Mouse (Mus musculus) hindbrain, postnatal 0 days (tissue): ENCODE data around the gene Ccdc47. TPM values are rescaled to one million over a fixed set of nuclear protein-coding genes. Genes with fewer than 3 reads are reported as not detected.

Experiments
- ATAC-seq: fragments of 200-750 bp; cut with Nextera tagmentation; 2 replicates; pipeline ENCODE4 v1.8.0; 2017; ENCODE audit warnings: mild to moderate bottlenecking, moderate TSS enrichment, moderate library complexity
- DNase-seq: peaks from one replicate; pipeline ENCODE4 v3.0.0-alpha.2; 2015; ENCODE audit warnings: low spot score
- H3K27ac ChIP-seq: fragments of 300-500 bp; sonication (generic); 2 replicates; pipeline ENCODE4 v1.5.1; 2014; ENCODE audit warnings: mild to moderate bottlenecking
- H3K27me3 ChIP-seq: fragments of 300-500 bp; sonication (generic); 2 replicates; pipeline ENCODE4 v1.6.1; 2014; ENCODE audit warnings: low read length, mixed read lengths; ENCODE audit not compliant: insufficient read depth
- H3K36me3 ChIP-seq: fragments of 300-500 bp; sonication (generic); 2 replicates; pipeline ENCODE4 v1.6.1; 2014; ENCODE audit warnings: low read length, mixed read lengths; ENCODE audit not compliant: insufficient read depth
- H3K4me1 ChIP-seq: fragments of 300-500 bp; sonication (generic); 2 replicates; pipeline ENCODE4 v1.6.1; 2014; ENCODE audit warnings: antibody characterized with exemption, low read length, mixed read lengths; ENCODE audit not compliant: insufficient read depth
- H3K4me2 ChIP-seq: fragments of 300-500 bp; sonication (generic); 2 replicates; pipeline ENCODE4 v1.6.1; 2014; ENCODE audit warnings: low read depth, mild to moderate bottlenecking, low read length, moderate library complexity, mixed read lengths
- H3K4me3 ChIP-seq: fragments of 300-500 bp; sonication (generic); 2 replicates; pipeline ENCODE4 v1.5.1; 2014; ENCODE audit warnings: low read length
- H3K9ac ChIP-seq: fragments of 300-500 bp; sonication (generic); replicated peaks from 2 replicates; pipeline ENCODE4 v1.6.1; 2014; ENCODE audit warnings: mild to moderate bottlenecking, low read length, moderate library complexity, mixed read lengths
- H3K9me3 ChIP-seq: fragments of 300-500 bp; sonication (generic); 2 replicates; pipeline ENCODE4 v1.6.1; 2016; ENCODE audit warnings: low read length, mixed read lengths
- CTCF ChIP-seq: IDR thresholded peaks from 2 replicates; pipeline ENCODE4 v1.5.1; 2016; ENCODE audit warnings: antibody characterized with exemption, control low read depth, low read depth
- WGBS: fragments of 180-500 bp; shearing (Covaris S2); extraction: QIAGEN DNeasy Blood & Tissue Kit; methylation state at CpG from one replicate; pipeline ENCODE4 v1.1.7; 2014; 5-methylcytosine and 5-hydroxymethylcytosine counted together
- polyA plus RNA-seq: library from polyadenylated mRNA; unstranded; fragments of >200 nt; fragmentation: Nextera tagmentation; extraction: Ambion mirVana; gene quantifications from 2 replicates; pipeline ENCODE4 v1.2.1, GENCODE M21; 2015
- total RNA-seq: library from RNA; depleted of rRNA; stranded (reverse); fragments of >200 nt; gene quantifications from 2 replicates; pipeline ENCODE4 v1.2.3, GENCODE M21; 2014

The Ccdc47 gene
- total and polyA plus RNA-seq, 2 experiments from 2014 or later = 16.9 to 85.2 TPM

DNA sequence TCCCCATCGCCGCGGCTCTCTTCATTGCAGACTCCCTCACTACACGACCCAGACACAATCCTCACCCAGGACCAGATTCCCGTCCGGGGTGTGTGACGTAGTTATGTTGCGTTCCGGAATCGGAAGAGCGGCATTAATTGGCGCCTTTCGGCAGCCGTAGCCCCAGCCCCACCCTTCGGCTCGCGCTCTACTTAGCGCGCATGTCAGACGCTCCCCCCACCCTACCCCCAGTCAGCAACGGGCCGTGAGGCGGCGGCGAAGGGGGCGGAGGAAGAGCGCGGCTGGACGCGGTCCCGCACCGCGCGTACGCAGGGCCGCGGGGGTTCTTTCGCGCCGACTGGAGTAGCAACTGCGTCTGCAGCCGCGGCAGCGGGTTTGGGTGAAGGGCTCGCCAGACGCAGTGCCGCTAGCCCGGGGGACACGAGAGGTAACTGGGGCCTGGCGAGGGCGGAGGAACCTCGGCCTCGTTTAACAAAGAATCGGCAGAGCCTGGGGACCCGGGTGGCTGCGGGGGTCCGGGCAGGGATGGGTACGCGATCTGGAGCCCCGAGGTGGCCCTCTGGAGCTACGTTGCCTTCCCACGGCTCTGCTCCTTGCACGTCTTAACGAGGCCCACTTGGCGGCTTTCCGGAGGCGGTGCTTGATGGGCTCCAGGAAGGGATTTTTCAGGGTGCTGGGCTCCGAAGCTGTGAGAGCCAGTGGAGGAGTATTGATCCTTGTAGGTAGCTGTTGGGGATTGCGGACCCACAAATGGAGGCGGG, 766 bp upstream of the Ccdc47 start, which contains the start of gene Ddx42:
Gene Ddx42, plus strand, starts transcription at position 197 of the 761 bp plus-strand sequence.
- peak within 1 kb of the TSS; percentile 93 for H3K27ac ChIP-seq
- peak within 1 kb of the TSS; percentile 91 for H3K9ac ChIP-seq
- DNase-seq (peak; percentile 99), ATAC-seq (peak; percentile 96)
- H3K4me1 ChIP-seq = peaks cover 20% of the 10 kb centered on the region
- no peaks in the 10 kb centered on the region for H3K27me3 ChIP-seq
- H3K4me3 ChIP-seq = peak within 1 kb of the TSS; percentile 68
- TF ChIP-seq CTCF = no peak
- no peaks in the 10 kb centered on the region for H3K9me3 ChIP-seq
- WGBS = 1% methylated on average over 70 of the region's 70 CpGs
- no peaks in the 10 kb centered on the region for H3K36me3 ChIP-seq
- peak within 1 kb of the TSS; percentile 62 for H3K4me2 ChIP-seq

DNA sequence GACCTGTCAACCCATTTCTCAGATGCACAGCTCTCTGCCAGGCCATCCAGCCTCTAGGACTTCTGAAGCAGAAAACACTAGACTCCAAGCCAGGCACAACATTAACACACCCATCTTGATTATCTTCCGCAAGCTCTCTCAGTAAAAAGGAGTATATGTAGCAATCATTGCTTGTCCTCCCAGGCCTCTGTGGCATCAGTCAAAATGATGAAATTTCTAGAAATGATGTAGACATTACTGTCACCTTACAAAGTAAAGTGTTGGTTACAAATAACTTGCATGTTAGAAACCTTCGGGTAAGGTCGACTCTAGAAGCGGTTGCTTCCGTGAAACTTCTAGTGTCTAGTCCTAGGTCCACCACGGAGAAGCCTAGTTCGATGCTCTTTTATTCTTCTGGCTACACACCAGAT, 689 bp downstream of the Ccdc47 start:
- Histone ChIP-seq H3K36me3 (peaks cover 10% of the 10 kb centered on the region), H3K27me3 (no peaks in the 10 kb centered on the region), H3K9me3 (no peaks in the 10 kb centered on the region), H3K4me2 (peak overlapping the region; percentile 62), H3K4me1 (peaks cover 20% of the 10 kb centered on the region), H3K4me3 (peak overlapping the region; percentile 68), H3K27ac (peak overlapping the region; percentile 93), H3K9ac (peak overlapping the region; percentile 91)
- TF ChIP-seq CTCF = no peak
- 26% methylated on average over 7 of the region's 7 CpGs for WGBS
- no peak for ATAC-seq
- DNase-seq = peak; percentile 2

DNA sequence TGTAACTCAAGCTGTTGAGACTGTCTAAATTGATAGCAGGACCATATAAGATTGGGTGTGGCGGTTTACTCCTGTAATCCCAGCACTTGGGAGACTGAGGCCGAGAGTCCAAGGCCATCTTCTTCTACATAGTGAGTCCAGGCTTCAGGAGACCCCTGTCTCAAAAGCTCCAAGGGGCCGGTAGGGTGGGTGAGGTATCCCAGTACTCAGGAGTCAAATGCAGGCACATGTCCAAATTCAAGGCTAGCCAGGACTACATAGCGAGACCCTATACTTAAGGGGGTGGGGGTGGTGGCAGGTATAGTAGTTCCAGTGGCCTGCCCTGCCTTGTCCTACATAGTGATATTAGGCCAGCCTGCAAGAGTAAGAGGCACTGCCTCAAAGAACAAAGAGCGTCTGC, 1.3 kb downstream of the Ccdc47 start:
- Histone ChIP-seq H3K36me3 (peaks cover 10% of the 10 kb centered on the region), H3K27me3 (no peaks in the 10 kb centered on the region), H3K9ac (no peak overlapping the region), H3K9me3 (no peaks in the 10 kb centered on the region), H3K4me2 (peak overlapping the region; percentile 62), H3K4me1 (peaks cover 20% of the 10 kb centered on the region), H3K27ac (0 out of 2 replicates have a peak overlapping the region, but pooled peaks have one; percentile 93), H3K4me3 (peak overlapping the region; percentile 68; the same call in 1 of the 2 replicates)
- no peak for ATAC-seq
- no peak for DNase-seq
- WGBS = 89% methylated on average over 5 of the region's 5 CpGs
- no peak for TF ChIP-seq CTCF

DNA sequence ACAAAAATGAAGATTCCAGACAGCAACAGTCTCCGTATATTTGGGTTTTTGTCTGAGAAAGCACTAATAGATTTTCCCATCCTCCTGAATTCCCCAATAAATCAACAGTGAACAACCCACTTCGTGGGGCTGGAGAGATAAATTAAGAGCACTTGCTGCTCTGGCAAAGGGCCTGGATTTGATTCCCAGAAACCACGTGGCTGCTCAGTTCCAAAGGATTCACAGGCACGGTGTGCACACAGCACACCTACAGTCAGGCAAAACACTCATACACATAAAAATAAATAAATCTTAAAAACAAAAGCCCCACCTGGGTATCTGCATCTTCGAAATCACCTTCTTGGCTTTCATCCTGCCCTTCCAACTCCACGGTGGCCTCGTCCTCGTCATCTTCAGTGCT, 3.4 kb downstream of the Ccdc47 start:
- ATAC-seq = no peak

DNA sequence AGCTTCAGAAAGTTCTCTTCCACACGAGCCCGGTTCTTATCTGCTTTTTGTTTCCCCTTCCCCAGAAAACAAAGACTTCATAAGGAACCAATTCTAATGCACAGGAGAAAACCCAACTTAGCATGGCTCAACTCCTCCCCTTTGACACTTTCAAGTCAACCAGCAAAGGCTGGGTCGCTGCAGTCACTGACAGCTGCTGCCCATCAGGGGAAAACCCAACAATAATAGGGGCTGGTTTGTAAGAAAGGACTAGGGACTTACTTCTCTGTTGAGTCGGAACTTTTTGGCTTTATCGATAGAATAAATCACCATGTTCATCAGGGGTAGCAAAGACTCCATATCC, 14.1 kb downstream of the Ccdc47 start, which contains the start of gene Strada:
Gene Strada, minus strand, starts transcription at position 46 of the 343 bp plus-strand sequence.
- 80% methylated on average over 5 of the region's 5 CpGs for WGBS
- TF ChIP-seq CTCF = no peak
- H3K9ac ChIP-seq = no peak within 1 kb of the TSS

More for the DNA sequence above, 3.4 kb downstream of the Ccdc47 start:
- Histone ChIP-seq H3K27me3 (no peaks in the 10 kb centered on the region), H3K4me2 (no peak overlapping the region), H3K4me1 (peaks cover 8% of the 10 kb centered on the region), H3K9me3 (no peaks in the 10 kb centered on the region), H3K4me3 (no peak overlapping the region), H3K36me3 (peaks cover 27% of the 10 kb centered on the region), H3K9ac (no peak overlapping the region), H3K27ac (no peak overlapping the region)
- no peak for DNase-seq
- TF ChIP-seq CTCF = no peak
- 90% methylated on average over 8 of the region's 8 CpGs for WGBS

DNA sequence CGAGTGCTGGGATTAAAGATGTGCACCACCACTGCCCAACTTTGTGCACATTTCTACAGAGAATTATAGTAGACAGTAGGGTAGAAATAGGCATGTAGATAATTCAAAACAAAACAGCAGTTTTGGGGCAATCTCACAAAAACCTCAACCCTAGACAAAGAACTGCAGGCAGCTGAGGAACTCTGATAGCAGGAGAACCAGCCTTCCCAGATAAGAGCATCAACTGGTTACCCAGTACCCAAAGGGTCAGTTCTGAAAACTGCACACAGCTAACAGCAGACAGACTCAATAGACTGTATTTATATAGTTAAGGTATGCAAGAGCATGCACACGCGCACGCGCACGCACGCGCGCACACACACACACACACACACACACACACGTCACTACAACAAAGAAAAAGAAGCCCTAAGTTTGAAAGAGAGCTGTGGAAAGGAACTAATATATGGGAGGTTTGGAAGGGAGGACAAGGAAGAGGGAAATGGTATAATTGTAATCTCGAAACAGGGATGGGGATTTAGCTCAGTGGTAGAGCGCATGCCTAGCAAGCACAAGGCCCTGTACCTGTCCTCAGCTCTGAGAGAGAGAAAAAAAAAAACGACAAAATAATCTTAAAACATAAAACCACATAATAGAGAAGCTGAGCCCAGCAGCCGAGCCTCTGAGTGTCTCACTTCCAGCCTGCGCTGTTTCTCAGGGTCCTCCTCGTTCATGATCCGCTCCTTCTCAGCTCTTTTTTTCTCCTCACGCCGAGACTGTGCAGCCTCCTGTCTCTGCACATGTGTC, 14.6 kb downstream of the Ccdc47 start:
- Histone ChIP-seq H3K36me3 (peaks cover 42% of the 10 kb centered on the region), H3K27ac (no peak overlapping the region), H3K9ac (no peak overlapping the region), H3K4me3 (no peak overlapping the region), H3K27me3 (no peaks in the 10 kb centered on the region), H3K9me3 (no peaks in the 10 kb centered on the region), H3K4me2 (no peak overlapping the region), H3K4me1 (no peaks in the 10 kb centered on the region)
- no peak for ATAC-seq
- no peak for TF ChIP-seq CTCF
- no peak for DNase-seq
- 95% methylated on average over 19 of the region's 19 CpGs for whole genome bisulfite sequencing

More for the DNA sequence above, 14.1 kb downstream of the Ccdc47 start, which contains the start of gene Strada:
- no peak for ATAC-seq
- no peaks in the 10 kb centered on the region for H3K27me3 ChIP-seq
- no peak within 1 kb of the TSS for H3K27ac ChIP-seq
- no peak for DNase-seq
- H3K4me2 ChIP-seq = no peak within 1 kb of the TSS
- no peaks in the 10 kb centered on the region for H3K9me3 ChIP-seq
- H3K36me3 ChIP-seq = peaks cover 48% of the 10 kb centered on the region
- H3K4me3 ChIP-seq = no peak within 1 kb of the TSS
- no peaks in the 10 kb centered on the region for H3K4me1 ChIP-seq
